Mouse (Mus musculus): Measurements from ENCODE around the gene Ifih1. TPM values are rescaled to one million over a fixed set of nuclear protein-coding genes. Genes with fewer than 3 reads are reported as not detected.

Gene Ifih1
- polyA plus RNA-seq, 1 experiment: 5.0 TPM

DNA sequence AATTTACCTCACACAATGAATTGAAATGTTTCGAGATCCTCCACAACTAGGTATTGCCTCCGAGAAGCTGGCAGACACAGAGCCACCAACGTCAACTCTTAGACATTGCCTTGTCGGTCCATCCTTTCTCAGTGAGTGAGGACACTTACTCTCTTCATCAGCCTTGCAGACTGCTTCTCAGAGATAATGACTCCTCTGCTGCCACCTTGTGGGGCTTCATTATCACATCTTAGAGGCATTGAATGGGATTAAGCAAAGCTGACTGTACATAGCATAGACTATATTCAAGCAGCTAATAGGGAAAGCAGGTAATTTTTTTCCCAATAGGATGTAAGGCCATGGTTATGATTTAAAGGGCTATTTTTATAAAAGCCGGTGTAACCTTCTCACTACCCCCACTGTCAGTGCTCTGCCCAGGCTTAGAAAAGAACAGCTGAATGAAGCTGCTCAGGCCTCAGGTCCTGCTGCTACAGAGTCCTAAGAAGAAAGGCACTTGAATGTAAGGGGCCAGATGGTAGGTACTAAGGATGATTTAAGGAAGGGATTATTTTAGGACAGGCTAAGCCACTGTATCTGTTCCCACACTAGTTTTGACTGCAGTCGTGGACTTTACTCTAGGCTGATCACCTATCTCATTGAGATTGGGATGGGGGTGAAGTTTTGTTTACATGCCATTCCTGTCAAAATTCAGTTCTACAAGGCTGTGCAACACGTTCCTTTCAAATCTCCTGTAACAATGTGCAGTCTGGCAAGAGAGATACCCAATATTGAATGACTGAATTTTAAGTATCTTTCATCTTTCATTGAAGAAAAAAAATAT lies 8.7 kb upstream of the Ifih1 start:
- peak; percentile 51 for TF ChIP-seq CTCF (conservative IDR thresholded peaks at IDR 0.05; ENCODE audit: insufficient read depth, insufficient read length, low read depth, low read length)
- TF ChIP-seq POLR2A (IDR thresholded peaks at IDR 0.05; ENCODE audit: low read depth, low read length): no peak
- H3K36me3 ChIP-seq (ENCODE audit: control insufficient read depth, insufficient read depth, low read length): no peaks in the 10 kb centered on the region
- WGBS: 47% methylated on average over 7 of the region's 7 CpGs
- H3K27me3 ChIP-seq (replicated peaks; ENCODE audit: control insufficient read depth, insufficient read depth, low read length): no peaks in the 10 kb centered on the region
- no peak overlapping the region for H3K4me3 ChIP-seq (ENCODE audit: insufficient read depth, low read depth, low read length)
- no peak overlapping the region for H3K27ac ChIP-seq (ENCODE audit: insufficient read depth, low read depth, low read length)
- no peaks in the 10 kb centered on the region for H3K4me1 ChIP-seq (ENCODE audit: control insufficient read depth, insufficient read depth, low read length)
- DNase-seq: peak; percentile 77

- no peak for TF ChIP-seq CTCF (conservative IDR thresholded peaks at IDR 0.05; ENCODE audit: insufficient read depth, insufficient read length, low read depth, low read length)
- no peak for TF ChIP-seq POLR2A (IDR thresholded peaks at IDR 0.05; ENCODE audit: low read depth, low read length)
- DNase-seq: no peak
- no peaks in the 10 kb centered on the region for H3K4me1 ChIP-seq (ENCODE audit: control insufficient read depth, insufficient read depth, low read length)
- H3K36me3 ChIP-seq (ENCODE audit: control insufficient read depth, insufficient read depth, low read length): no peaks in the 10 kb centered on the region
- no peak overlapping the region for H3K27ac ChIP-seq (ENCODE audit: insufficient read depth, low read depth, low read length)
- H3K27me3 ChIP-seq (replicated peaks; ENCODE audit: control insufficient read depth, insufficient read depth, low read length): no peaks in the 10 kb centered on the region
- H3K4me3 ChIP-seq (ENCODE audit: insufficient read depth, low read depth, low read length): no peak overlapping the region
- WGBS: 84% methylated on average over 4 of the region's 4 CpGs
Observed at GRCm38 (mm10) chr2:62652466-62652865, 6.4 kb upstream of the Ifih1 start.

DNA sequence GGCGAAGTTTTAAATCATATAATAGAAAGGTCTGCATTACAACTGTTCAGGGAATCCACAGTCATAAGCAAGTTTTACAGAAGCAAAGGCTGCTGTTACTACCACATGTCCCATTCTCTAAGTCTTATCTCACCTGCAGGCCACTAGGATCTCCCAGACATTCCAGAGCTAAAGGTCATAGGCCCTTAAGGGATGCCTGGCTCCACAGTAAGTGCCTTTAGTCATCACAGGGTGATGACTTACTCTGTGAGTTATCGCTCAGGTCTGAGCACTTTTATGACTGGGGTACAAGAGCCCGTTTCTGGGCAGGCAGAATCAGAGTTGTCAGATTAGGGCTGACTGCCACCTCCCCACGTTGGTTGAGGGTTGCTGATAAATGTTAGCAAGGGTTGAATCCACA lies 5.8 kb upstream of the Ifih1 start:
- Histone ChIP-seq H3K4me1 (ENCODE audit: control insufficient read depth, insufficient read depth, low read length) (no peaks in the 10 kb centered on the region), H3K27me3 (replicated peaks; ENCODE audit: control insufficient read depth, insufficient read depth, low read length) (no peaks in the 10 kb centered on the region), H3K27ac (ENCODE audit: insufficient read depth, low read depth, low read length) (no peak overlapping the region), H3K4me3 (ENCODE audit: insufficient read depth, low read depth, low read length) (no peak overlapping the region), H3K36me3 (ENCODE audit: control insufficient read depth, insufficient read depth, low read length) (no peaks in the 10 kb centered on the region)
- 64% methylated on average over 4 of the region's 4 CpGs for WGBS
- TF ChIP-seq CTCF (conservative IDR thresholded peaks at IDR 0.05; ENCODE audit: insufficient read depth, insufficient read length, low read depth, low read length) (no peak), POLR2A (IDR thresholded peaks at IDR 0.05; ENCODE audit: low read depth, low read length) (no peak)
- DNase-seq: no peak

DNA sequence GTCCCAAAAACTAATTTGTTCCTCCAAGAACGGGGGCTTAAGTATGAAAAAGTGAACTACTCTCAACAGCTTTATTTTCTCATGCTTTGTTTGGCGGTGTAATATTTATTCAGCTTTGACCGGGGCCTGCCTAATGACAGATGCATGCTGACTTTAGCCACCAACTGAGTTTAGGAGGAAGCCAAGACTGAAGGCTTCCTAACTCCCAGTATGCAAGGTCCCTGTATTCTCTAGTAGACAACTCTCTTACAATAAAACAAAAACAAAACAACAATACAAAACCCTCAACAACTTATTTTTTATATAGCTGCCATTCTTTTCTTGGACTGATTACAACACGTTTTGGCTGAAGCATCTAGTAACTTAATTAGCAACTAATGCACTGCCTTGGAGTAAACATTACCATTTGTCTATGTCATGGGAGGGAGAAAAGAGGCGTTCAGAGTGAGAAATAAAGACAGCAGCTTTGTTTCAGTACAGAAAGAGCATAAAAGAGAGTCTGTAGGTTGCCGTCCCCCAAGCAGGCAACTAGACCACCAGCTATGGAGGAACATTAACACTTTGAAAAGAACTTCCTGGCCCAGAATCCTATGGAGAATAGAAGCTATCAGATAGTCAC lies 725 bp upstream of the Ifih1 start:
- no peak for TF ChIP-seq CTCF (conservative IDR thresholded peaks at IDR 0.05; ENCODE audit: insufficient read depth, insufficient read length, low read depth, low read length)
- no peak for TF ChIP-seq POLR2A (IDR thresholded peaks at IDR 0.05; ENCODE audit: low read depth, low read length)
- Histone ChIP-seq H3K27me3 (replicated peaks; ENCODE audit: control insufficient read depth, insufficient read depth, low read length) (no peaks in the 10 kb centered on the region), H3K27ac (ENCODE audit: insufficient read depth, low read depth, low read length) (no peak overlapping the region), H3K36me3 (ENCODE audit: control insufficient read depth, insufficient read depth, low read length) (no peaks in the 10 kb centered on the region), H3K4me1 (ENCODE audit: control insufficient read depth, insufficient read depth, low read length) (no peaks in the 10 kb centered on the region), H3K4me3 (ENCODE audit: insufficient read depth, low read depth, low read length) (peak overlapping the region; percentile 67)
- 27% methylated on average over 6 of the region's 6 CpGs for WGBS
- DNase-seq: no peak

GRCm38 (mm10) chr2:62645475-62645874 lies 580 bp downstream of the Ifih1 start:
- Histone ChIP-seq H3K27ac (ENCODE audit: insufficient read depth, low read depth, low read length) (peak overlapping the region; percentile 65), H3K27me3 (replicated peaks; ENCODE audit: control insufficient read depth, insufficient read depth, low read length) (no peaks in the 10 kb centered on the region), H3K36me3 (ENCODE audit: control insufficient read depth, insufficient read depth, low read length) (no peaks in the 10 kb centered on the region), H3K4me1 (ENCODE audit: control insufficient read depth, insufficient read depth, low read length) (no peaks in the 10 kb centered on the region), H3K4me3 (ENCODE audit: insufficient read depth, low read depth, low read length) (peak overlapping the region; percentile 67)
- 23% methylated on average over 12 of the region's 12 CpGs for WGBS
- DNase-seq: peak; percentile 19
- TF ChIP-seq CTCF (conservative IDR thresholded peaks at IDR 0.05; ENCODE audit: insufficient read depth, insufficient read length, low read depth, low read length) (no peak), POLR2A (IDR thresholded peaks at IDR 0.05; ENCODE audit: low read depth, low read length) (no peak)

GRCm38 (mm10) chr2:62644891-62645290 lies 1.2 kb downstream of the Ifih1 start:
- peak overlapping the region; percentile 67; the same call in 1 of the 2 replicates for H3K4me3 ChIP-seq (ENCODE audit: insufficient read depth, low read depth, low read length)
- DNase-seq: no peak
- no peaks in the 10 kb centered on the region for H3K36me3 ChIP-seq (ENCODE audit: control insufficient read depth, insufficient read depth, low read length)
- 93% methylated on average over 5 of the region's 5 CpGs for WGBS
- no peaks in the 10 kb centered on the region for H3K27me3 ChIP-seq (replicated peaks; ENCODE audit: control insufficient read depth, insufficient read depth, low read length)
- H3K4me1 ChIP-seq (ENCODE audit: control insufficient read depth, insufficient read depth, low read length): no peaks in the 10 kb centered on the region
- H3K27ac ChIP-seq (ENCODE audit: insufficient read depth, low read depth, low read length): no peak overlapping the region
- TF ChIP-seq CTCF (conservative IDR thresholded peaks at IDR 0.05; ENCODE audit: insufficient read depth, insufficient read length, low read depth, low read length) (no peak), POLR2A (IDR thresholded peaks at IDR 0.05; ENCODE audit: low read depth, low read length) (no peak)

Data from kidney, adult 2 months (tissue).